Mouse (Mus musculus) spleen, adult 2 months (tissue): ENCODE results near the gene Cct3.

ENCODE experiments used
- CTCF ChIP-seq: fragments of 200-500 bp; IDR thresholded peaks from 2 replicates; pipeline ENCODE4 v1.5.1; 2011; ENCODE audit warnings: mild to moderate bottlenecking, inconsistent platforms; ENCODE audit not compliant: insufficient read depth, insufficient read length, insufficient replicate concordance; ENCODE audit errors: extremely low read depth
- POLR2A ChIP-seq: fragments of 200-500 bp; IDR thresholded peaks from 2 replicates; pipeline ENCODE4 v1.6.1; 2011; ENCODE audit warnings: low read depth, low read length, inconsistent platforms

GRCm38 (mm10) chr3:88335436-88336053 lies 38.6 kb downstream of the Cct3 start:
- TF ChIP-seq CTCF = no peak
- no peak for TF ChIP-seq POLR2A
